Mouse (Mus musculus) midbrain, embryonic 11.5 days (tissue): ENCODE results near the gene Tmem167b. TPM values are rescaled to one million over a fixed set of nuclear protein-coding genes. Genes with fewer than 3 reads are reported as not detected.
A peak's percentile ranks its signal among the peaks of the same experiment; 100 is the strongest.

Experiments used
- ATAC-seq: fragments of 200-750 bp; cut with Nextera tagmentation; 2 replicates; pipeline ENCODE4 v1.8.0; 2017; ENCODE audit warnings: moderate TSS enrichment, moderate library complexity; ENCODE audit not compliant: low FRiP score
- DNase-seq: peaks from one replicate; pipeline ENCODE4 v3.0.0; 2015; ENCODE audit warnings: low spot score; ENCODE audit errors: missing footprints
- H3K27ac ChIP-seq: fragments of 300-500 bp; sonication (generic); 2 replicates; pipeline ENCODE4 v1.5.1; 2014; ENCODE audit warnings: low read depth, low read length
- H3K27me3 ChIP-seq: fragments of 300-500 bp; sonication (generic); 2 replicates; pipeline ENCODE4 v1.6.1; 2014; ENCODE audit warnings: mild to moderate bottlenecking, low read length, moderate library complexity, mixed read lengths; ENCODE audit not compliant: control insufficient read depth, insufficient read depth
- H3K36me3 ChIP-seq: fragments of 300-500 bp; sonication (generic); 2 replicates; pipeline ENCODE4 v1.6.1; 2014; ENCODE audit warnings: mild to moderate bottlenecking, low read length, moderate library complexity, mixed read lengths; ENCODE audit not compliant: control insufficient read depth, insufficient read depth
- H3K4me1 ChIP-seq: fragments of 300-500 bp; sonication (generic); 2 replicates; pipeline ENCODE4 v1.6.1; 2014; ENCODE audit warnings: low read length; ENCODE audit not compliant: control insufficient read depth, insufficient read depth
- H3K4me2 ChIP-seq: fragments of 300-500 bp; sonication (generic); 2 replicates; pipeline ENCODE4 v1.6.1; 2014; ENCODE audit warnings: mild to moderate bottlenecking, moderate library complexity
- H3K4me3 ChIP-seq: fragments of 300-500 bp; sonication (generic); 2 replicates; pipeline ENCODE4 v1.5.1; 2014; ENCODE audit warnings: low read depth, low read length
- H3K9ac ChIP-seq: fragments of 300-500 bp; sonication (generic); 2 replicates; pipeline ENCODE4 v1.6.1; 2014; ENCODE audit warnings: low read length
- H3K9me3 ChIP-seq: fragments of 300-500 bp; sonication (generic); 2 replicates; pipeline ENCODE4 v1.6.1; 2016; ENCODE audit warnings: low read length; ENCODE audit not compliant: control insufficient read depth
- WGBS: fragments of 180-500 bp; shearing (Covaris S2); extraction: QIAGEN DNeasy Blood & Tissue Kit; methylation state at CpG from one replicate; pipeline ENCODE4 v1.1.7; 2014; 5-methylcytosine and 5-hydroxymethylcytosine counted together
- polyA plus RNA-seq: library from polyadenylated mRNA; unstranded; fragments of >200 nt; fragmentation: Nextera tagmentation; extraction: Ambion mirVana; gene quantifications from 2 replicates; pipeline ENCODE4 v1.2.1, GENCODE M21; 2014

The Tmem167b gene
- polyA plus RNA-seq, 1 experiment from 2014 or later: 57.2 TPM

DNA sequence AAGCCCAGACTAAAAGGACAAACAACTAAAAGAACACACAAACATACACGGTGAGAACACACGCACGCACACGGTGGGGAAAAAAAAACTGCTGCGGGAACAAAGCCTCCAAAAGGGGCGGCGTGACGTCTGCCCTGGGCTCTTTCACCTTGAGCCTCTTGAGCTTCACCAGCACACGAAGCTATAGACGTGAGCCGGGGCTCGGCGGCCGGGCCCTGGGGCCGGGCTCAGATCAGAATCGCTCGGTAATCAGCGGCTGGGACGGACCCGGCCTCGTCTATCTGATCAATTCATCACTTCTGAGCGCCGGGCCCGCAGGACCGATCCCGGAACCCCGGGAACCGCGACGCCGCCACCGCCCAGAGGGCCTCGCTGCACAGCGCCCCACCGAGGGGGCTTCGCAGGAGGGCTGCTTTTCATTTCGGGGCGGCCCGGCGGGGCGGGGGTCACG lies 8.1 kb downstream of the Tmem167b start:
- DNase-seq: no peak
- Histone ChIP-seq H3K4me3 (peak overlapping the region; percentile 76), H3K9ac (peak overlapping the region; percentile 93), H3K36me3 (peaks cover 9% of the 10 kb centered on the region; the same call in 1 of the 2 replicates), H3K4me2 (peak overlapping the region; percentile 76), H3K4me1 (peaks cover 6% of the 10 kb centered on the region), H3K27ac (peak overlapping the region; percentile 74), H3K9me3 (no peaks in the 10 kb centered on the region), H3K27me3 (no peaks in the 10 kb centered on the region)
- ATAC-seq: peak; percentile 75
- under 1% methylated on average over 42 of the region's 42 CpGs for WGBS

DNA sequence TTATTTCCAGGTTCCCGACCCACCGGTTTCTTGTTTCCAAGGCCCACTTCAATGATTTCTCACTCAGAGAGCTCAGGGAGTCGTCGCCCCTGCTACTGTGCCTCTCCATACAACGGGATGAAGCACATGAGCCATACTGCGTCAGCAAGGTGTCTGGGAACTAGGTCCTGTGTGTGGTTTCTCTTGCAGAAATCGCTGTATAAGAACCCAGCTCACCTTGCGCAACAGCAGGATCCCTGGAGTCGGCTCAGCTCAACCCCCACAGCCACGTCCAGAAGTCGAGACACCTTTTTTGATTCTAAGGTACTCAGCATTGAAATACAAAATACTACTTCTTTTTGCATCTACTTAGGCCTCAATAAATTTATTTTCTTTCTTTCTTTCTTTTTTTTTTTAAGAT lies 20.0 kb downstream of the Tmem167b start:
- Histone ChIP-seq H3K36me3 (no peaks in the 10 kb centered on the region), H3K9me3 (no peaks in the 10 kb centered on the region), H3K4me2 (no peak overlapping the region), H3K4me3 (no peak overlapping the region), H3K4me1 (no peaks in the 10 kb centered on the region), H3K9ac (no peak overlapping the region), H3K27me3 (no peaks in the 10 kb centered on the region), H3K27ac (no peak overlapping the region)
- DNase-seq: peak; percentile 45
- 82% methylated on average over 11 of the region's 11 CpGs for WGBS
- ATAC-seq: no peak

DNA sequence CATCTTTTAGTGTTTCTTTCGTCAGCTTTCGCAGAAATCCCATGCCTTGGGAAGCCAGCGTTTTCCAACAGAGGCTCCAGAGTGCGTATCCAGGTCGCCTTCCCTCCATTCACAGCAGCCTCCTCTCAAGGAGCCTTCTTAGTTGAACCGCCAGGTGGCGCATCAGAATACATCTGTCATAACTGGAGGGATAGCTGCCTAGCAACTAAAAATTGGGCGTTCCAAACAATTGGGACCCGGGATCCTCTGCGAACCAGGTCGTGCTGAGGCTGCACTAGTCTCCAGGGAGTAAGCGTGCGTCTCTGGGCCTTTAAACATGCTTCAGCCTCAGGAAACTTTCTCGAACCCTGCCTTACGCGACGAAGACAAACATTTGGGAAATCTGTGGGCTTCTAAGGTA lies 25.0 kb downstream of the Tmem167b start:
- DNase-seq (peak; percentile 97), ATAC-seq (peak; percentile 76)
- Histone ChIP-seq H3K9me3 (no peaks in the 10 kb centered on the region), H3K4me1 (peaks cover 5% of the 10 kb centered on the region; the same call in 1 of the 2 replicates), H3K27me3 (peaks cover 8% of the 10 kb centered on the region), H3K4me3 (no peak overlapping the region), H3K4me2 (peak overlapping the region; percentile 19; the same call in 1 of the 2 replicates), H3K27ac (no peak overlapping the region), H3K36me3 (no peaks in the 10 kb centered on the region), H3K9ac (no peak overlapping the region)
- 7% methylated on average over 17 of the region's 17 CpGs for WGBS

DNA sequence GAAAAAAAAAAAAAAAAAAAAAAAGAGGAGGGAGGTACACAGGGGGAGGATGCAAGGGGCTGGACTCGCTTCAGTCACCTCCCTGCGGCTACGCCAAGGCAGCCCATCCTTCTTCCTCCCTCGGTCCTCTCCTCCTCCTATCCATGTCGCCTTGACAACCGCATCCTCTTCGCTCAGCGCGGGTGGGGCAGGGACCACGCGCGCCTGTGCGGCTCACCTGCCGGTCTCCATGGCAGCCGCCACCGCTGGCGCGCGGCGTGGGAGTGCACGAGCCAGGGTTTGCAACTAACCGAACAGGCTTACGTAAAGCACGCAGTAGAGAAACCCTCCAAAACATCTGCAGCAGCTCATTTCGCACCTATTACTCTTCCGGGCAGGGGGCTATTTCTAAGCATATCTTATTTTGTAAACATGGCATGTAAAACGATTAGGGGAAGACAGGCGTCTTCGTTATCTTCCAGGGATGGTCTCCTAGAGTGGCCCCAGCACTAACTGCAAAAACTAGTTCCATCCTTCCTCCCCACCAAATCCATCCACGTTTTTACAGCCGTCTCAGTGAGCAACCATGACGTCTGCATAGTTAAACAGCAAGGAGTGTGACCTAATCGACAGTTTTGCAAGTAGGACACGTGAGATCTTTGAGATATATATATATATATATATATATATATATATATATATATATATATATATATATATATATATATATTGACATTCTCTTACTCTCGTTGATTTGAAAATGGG lies 25.6 kb downstream of the Tmem167b start, which contains the start of gene 5330417C22Rik:
5330417C22Rik (minus strand) TSS at position 20 of the 744 bp plus-strand sequence.
- ATAC-seq (peak; percentile 85), DNase-seq (peak; percentile 97)
- Histone ChIP-seq H3K4me3 (peak within 1 kb of the TSS; percentile 40), H3K4me1 (peaks cover 5% of the 10 kb centered on the region; the same call in 1 of the 2 replicates), H3K27ac (no peak within 1 kb of the TSS), H3K27me3 (peaks cover 8% of the 10 kb centered on the region), H3K36me3 (no peaks in the 10 kb centered on the region), H3K4me2 (peak within 1 kb of the TSS; percentile 96), H3K9me3 (no peaks in the 10 kb centered on the region), H3K9ac (peak within 1 kb of the TSS; percentile 46; the same call in 1 of the 2 replicates)
- WGBS: 1% methylated on average over 34 of the region's 35 CpGs

DNA sequence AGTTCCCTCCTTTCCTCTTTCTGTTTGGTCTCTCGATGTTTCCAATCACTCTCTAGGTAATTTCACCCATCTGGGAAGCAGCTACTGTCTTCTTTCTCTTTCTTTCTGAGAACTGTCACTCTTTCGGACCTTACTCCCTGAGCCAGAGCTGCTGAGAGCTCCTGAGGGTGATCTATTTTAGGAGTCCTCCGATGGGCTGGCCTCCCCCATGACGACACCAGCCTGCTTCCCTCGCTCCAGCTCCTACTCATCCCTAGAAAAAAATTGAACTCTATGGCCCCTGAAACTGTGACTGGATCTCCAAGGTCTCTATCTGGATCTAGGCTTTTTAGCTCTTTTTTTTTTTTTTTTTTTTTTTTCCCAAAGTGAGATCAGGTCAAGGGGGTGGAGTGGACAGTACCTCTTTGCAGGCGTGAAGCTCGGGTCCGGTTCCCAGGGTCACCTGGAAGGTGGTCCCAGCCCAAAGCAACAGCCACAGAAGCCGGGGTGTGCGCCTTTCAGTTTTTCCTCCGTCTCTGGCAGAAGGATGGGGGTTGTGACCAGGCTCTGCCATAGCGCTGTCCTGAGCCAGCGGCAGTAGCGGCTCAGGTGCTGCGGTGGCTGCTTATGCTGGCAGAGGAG lies 26.3 kb downstream of the Tmem167b start:
- DNase-seq: no peak
- ATAC-seq: no peak; the same call in 1 of the 2 replicates
- Histone ChIP-seq H3K4me1 (peaks cover 5% of the 10 kb centered on the region; the same call in 1 of the 2 replicates), H3K27ac (no peak overlapping the region), H3K4me2 (peak overlapping the region; percentile 96), H3K9ac (0 out of 2 replicates have a peak overlapping the region, but pooled peaks have one; percentile 7), H3K27me3 (peaks cover 8% of the 10 kb centered on the region), H3K36me3 (no peaks in the 10 kb centered on the region), H3K4me3 (peak overlapping the region; percentile 40), H3K9me3 (no peaks in the 10 kb centered on the region)
- 4% methylated on average over 15 of the region's 15 CpGs for WGBS

DNA sequence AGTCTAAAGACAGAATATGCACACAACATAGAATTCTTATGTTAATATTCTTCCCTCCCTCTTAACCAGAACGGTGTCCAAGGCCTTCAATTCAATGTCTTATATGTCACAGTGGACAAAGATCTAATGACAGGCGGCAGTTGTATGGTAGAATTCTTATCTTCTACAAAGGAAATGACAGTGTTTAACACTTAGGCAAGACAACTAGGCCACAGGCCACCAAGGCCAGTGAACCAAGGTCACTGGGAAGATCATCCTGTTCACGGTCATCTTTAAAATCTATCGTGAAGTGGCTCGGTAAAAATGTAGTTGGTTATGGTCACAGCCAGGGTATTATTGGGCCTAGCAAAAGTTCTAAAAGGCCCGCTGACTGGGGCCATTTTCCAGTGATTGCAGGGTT lies 28.3 kb downstream of the Tmem167b start, which contains the start of gene 1700013F07Rik:
1700013F07Rik (plus strand) TSS at position 200 of the 400 bp plus-strand sequence.
- WGBS: 92% methylated on average over 6 of the region's 6 CpGs

DNA sequence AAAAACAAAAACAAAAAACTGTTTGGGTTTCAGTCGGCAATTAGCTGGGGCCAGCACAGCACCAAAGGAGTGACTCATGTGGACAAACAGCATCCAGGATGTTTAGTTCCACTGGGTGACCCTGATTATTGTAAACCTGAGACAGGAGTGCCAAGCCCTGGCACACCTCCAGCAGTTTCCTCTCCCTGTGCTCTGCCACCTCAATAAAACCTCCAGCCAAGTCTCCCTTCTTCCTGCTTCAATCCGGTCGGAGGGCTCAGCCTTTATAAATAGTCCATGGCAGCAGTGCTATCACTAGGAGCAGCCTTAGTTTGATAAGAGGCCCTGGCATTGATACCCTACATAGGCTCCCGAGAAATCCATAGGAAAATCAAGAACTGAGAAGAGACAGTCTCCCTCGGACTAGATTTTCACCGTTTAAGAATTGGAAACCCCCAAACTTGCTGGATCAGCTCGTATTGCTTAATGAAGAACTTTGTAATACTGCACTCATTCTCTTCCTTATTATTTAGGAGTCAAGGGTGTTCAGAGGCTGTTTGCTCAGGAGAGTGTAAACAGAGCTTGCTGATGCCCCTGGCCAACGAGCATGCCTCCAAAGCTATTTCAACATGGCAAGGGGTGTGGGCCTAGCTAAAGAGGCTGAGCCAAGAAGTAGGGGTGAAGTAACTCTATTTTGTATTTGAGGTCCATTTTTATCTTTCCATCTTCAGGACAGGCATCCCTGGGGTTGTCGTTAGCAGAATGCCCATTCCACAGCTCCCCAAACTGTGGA lies 29.0 kb downstream of the Tmem167b start:
- ATAC-seq: no peak
- no peak overlapping the region for H3K27ac ChIP-seq
- H3K9me3 ChIP-seq: no peaks in the 10 kb centered on the region
- no peaks in the 10 kb centered on the region for H3K36me3 ChIP-seq
- H3K4me3 ChIP-seq: no peak overlapping the region
- H3K4me2 ChIP-seq: no peak overlapping the region
- 84% methylated on average over 9 of the region's 9 CpGs for WGBS
- DNase-seq: peak; percentile 73
- peaks cover 5% of the 10 kb centered on the region; the same call in 1 of the 2 replicates for H3K4me1 ChIP-seq
- H3K9ac ChIP-seq: no peak overlapping the region
- peaks cover 8% of the 10 kb centered on the region for H3K27me3 ChIP-seq

More for the DNA sequence above, 28.3 kb downstream of the Tmem167b start, which contains the start of gene 1700013F07Rik:
- DNase-seq (no peak), ATAC-seq (no peak)
- Histone ChIP-seq H3K4me3 (no peak within 1 kb of the TSS), H3K27me3 (peaks cover 8% of the 10 kb centered on the region), H3K4me1 (peaks cover 5% of the 10 kb centered on the region; the same call in 1 of the 2 replicates), H3K9ac (no peak within 1 kb of the TSS), H3K4me2 (no peak within 1 kb of the TSS), H3K36me3 (no peaks in the 10 kb centered on the region), H3K9me3 (no peaks in the 10 kb centered on the region), H3K27ac (no peak within 1 kb of the TSS)

DNA sequence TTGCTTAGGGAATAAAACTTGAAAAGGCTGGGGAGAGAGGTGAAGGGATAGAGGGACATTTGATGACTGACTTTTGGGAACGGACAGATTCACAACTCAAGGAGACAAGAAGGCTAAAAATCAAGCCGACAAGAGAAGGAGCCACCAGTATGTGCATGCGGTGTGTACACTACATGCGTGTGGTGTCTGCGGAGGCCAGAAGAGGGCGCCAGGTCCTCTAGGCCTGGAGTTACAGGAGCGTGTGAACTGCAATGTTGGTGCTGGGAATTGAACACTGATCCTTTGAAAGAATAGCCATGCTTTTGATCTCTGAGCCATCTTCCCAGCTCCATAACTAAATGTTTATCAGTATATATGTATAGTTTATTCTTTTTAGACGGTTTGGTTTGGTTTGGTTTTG lies 33.8 kb downstream of the Tmem167b start:
- DNase-seq (no peak), ATAC-seq (no peak)
- no peaks in the 10 kb centered on the region for H3K4me1 ChIP-seq
- H3K27ac ChIP-seq: no peak overlapping the region
- H3K9me3 ChIP-seq: no peaks in the 10 kb centered on the region
- H3K36me3 ChIP-seq: no peaks in the 10 kb centered on the region
- H3K9ac ChIP-seq: no peak overlapping the region
- H3K4me2 ChIP-seq: no peak overlapping the region
- no peak overlapping the region for H3K4me3 ChIP-seq
- WGBS: 90% methylated on average over 8 of the region's 8 CpGs
- no peaks in the 10 kb centered on the region for H3K27me3 ChIP-seq
